Mouse (Mus musculus) CD4-positive, CD25-positive, alpha-beta regulatory T cell (primary cell): Measurements from ENCODE around the gene Plin4. TPM values are rescaled to one million over a fixed set of nuclear protein-coding genes. Genes with fewer than 3 reads are reported as not detected.

Experiments
- polyA plus RNA-seq: library from polyadenylated mRNA; unstranded; fragments of 100-300 nt; shearing (Covaris generic); gene quantifications from one replicate; pipeline ENCODE4 v1.2.1, GENCODE M21; 2017

Gene Plin4
- polyA plus RNA-seq = not detected

DNA sequence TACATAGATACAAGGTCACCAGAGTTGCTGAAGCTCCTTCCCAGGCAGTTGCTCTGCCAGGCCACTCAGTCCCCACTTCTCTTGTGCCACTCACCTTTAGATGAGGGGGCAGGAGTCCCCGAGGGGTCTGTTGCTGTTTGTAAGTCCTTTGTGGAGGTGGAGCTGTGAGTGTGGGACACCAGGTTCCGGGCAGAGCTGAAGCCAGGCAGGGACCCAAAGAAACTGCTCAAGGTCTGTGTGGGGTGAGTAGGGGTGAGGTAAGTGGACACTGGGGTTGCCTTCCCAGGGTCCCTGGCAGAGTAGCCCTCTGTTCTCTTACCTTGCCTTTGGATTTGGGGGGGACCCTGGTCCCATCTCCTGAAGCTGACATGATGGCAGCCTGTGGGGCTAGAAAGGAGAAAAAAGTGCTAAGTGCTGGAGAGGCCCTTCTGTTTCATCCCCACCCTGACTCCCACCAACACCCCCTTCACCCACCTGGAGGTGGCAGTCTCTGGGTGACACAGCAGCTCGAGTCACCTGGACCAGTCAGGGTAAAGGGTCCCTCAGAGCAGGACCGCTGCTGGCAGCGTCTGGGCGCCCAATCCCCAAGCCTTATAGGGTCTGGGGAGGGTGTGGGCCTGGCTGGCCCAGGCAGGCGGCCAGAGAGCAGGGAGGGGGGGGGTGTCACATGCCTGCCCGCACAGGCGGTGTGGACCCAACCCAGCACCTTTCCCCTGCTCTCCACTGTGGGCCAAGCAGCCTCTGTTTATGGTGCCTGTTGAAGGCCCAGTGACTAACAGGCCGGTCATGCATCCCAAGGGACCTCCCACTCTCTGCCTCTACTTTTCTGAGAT is at the start of gene Plin4:
Gene Plin4, minus strand, starts transcription at position 585 of the 833 bp plus-strand sequence.

DNA sequence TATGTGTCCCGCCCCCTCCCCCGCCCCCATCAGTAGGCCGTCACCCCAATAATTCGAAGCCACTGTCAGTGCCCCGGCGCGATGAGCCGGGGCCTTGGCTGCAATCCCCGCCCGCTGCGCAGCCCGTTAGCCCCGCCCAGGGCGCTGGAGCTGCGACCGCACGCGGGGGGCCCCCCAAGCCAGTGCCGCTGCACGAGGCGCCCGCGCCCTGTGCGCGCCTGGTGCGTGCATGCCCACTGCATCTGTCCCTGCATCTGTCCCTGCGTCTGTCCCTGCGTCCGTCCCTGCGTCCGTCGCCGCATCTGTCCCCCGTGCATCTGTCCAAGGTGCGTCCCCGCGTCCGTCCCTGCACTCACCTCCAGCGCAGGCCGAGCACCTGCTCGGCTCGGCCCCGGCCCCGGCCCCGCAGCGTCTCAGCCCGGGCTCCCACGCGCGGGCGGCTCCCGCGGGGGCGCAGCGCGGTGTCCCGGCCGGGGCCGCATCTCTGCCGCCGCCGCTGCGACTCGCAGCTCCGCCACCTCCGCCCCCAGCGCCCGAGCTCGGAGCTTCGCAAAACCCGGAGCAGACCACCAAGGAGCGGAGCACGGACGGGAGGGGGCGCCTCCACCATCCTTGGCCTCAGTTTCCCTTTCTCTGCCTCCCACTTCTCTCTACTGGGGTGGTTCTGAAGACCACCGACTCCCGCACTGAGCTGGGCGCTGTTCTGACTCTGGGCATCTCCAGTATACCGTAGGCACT is 30.4 kb upstream of the Plin4 start, which contains the start of gene Sema6b:
Gene Sema6b, minus strand, starts transcription at position 486 of the 738 bp plus-strand sequence.

GRCm38 (mm10) chr17:56121826-56122225 is 12.2 kb upstream of the Plin4 start, which contains the start of gene Lrg1:
TSS of gene Lrg1 (minus strand) at chr17:56122001.

GRCm38 (mm10) chr17:56117251-56117710 is 7.7 kb upstream of the Plin4 start, which contains the start of gene Plin5:
TSS of gene Plin5 (minus strand) at chr17:56117596.

DNA sequence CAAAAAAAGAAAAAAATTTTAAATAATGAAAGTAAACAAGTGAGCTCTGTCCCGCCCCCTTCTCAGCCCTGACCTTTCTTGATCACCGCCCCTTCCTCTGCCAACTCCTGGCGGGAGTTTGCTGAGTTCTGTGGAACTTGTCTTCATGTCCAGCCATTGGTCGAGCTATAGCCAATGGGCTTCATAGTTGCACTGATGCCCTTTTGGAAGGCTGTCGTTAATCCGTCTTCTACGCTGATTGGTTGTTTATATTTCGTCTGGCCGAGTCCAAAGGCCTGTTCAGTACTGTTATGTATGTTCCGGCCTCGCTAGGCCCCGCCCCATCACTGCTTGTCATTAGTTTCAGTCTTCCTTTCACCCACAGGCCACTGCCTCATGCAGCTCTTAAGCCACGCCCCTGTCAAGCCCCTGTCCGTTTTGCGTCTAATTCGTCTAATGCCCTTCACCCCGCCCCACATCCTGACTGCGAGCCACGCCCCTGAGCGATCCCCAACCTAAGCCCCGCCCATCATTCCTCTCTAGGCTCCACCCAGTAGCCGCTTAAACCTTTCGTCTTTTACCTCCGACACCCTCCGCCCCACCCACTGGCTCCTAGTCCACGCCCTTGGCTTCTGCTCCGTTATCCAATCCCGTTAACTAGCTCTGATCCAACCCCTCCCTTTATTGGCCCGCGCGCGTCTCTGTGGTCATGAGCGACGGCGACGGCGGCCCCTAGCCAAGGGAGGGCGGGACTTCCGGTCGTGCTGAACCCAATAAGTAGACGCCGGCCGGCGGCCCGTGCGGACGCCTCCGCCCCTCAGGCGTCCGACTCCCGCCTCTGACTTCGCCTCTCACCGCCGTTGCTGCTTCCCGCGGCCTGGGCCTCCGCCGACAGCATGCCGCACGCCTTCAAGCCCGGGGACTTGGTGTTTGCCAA is 30.5 kb downstream of the Plin4 start, which contains the start of gene Hdgfl2:
Gene Hdgfl2, plus strand, starts transcription at position 755 of the 916 bp plus-strand sequence.

GRCm38 (mm10) chr17:56074827-56075208 is 34.8 kb downstream of the Plin4 start, which contains the start of gene Ubxn6:
TSS of gene Ubxn6 (minus strand) at chr17:56075028.

Other genes starting within 250 kb of the Plin4 start
- gene Zfp119a, start 230.9 kb downstream of the Plin4 start, polyA plus RNA-seq = 17.0 TPM
- 23.4 TPM for gene Zfp959, start 217.7 kb downstream of the Plin4 start, polyA plus RNA-seq
- gene Zfp119b, start 160.3 kb downstream of the Plin4 start, polyA plus RNA-seq = 13.5 TPM
- 26.3 TPM for gene Ebi3, start 157.2 kb downstream of the Plin4 start, polyA plus RNA-seq
- 38.8 TPM for gene Yju2, start 150.7 kb downstream of the Plin4 start, polyA plus RNA-seq
- 0.89 TPM for gene Shd, start 139.3 kb downstream of the Plin4 start, polyA plus RNA-seq
- gene Fsd1, start 123.3 kb downstream of the Plin4 start, polyA plus RNA-seq = 0.44 TPM
- 0.83 TPM for gene Stap2, start 104.2 kb downstream of the Plin4 start, polyA plus RNA-seq
- 144 TPM for gene Mpnd, start 104.1 kb downstream of the Plin4 start, polyA plus RNA-seq
- 192 TPM for gene Sh3gl1, start 73.2 kb downstream of the Plin4 start, polyA plus RNA-seq
- 3.3 TPM for gene Chaf1a, start 69.4 kb downstream of the Plin4 start, polyA plus RNA-seq
- gene Ubxn6, start 34.8 kb downstream of the Plin4 start, polyA plus RNA-seq = 76.2 TPM
- gene Hdgfl2, start 30.2 kb downstream of the Plin4 start, polyA plus RNA-seq = 147 TPM
- 0.08 TPM for gene Plin5, start 7.8 kb upstream of the Plin4 start, polyA plus RNA-seq
- gene Lrg1, start 12.2 kb upstream of the Plin4 start, polyA plus RNA-seq = 0.25 TPM
- gene Sema6b, start 30.5 kb upstream of the Plin4 start, polyA plus RNA-seq = 0.12 TPM
- gene Tnfaip8l1, start 52.7 kb upstream of the Plin4 start, polyA plus RNA-seq = 38.0 TPM
- 54.2 TPM for gene Mydgf, start 74.1 kb upstream of the Plin4 start, polyA plus RNA-seq
- 47.3 TPM for gene Dpp9, start 109.1 kb upstream of the Plin4 start, polyA plus RNA-seq
- gene Fem1a, start 147.0 kb upstream of the Plin4 start, polyA plus RNA-seq = 16.8 TPM
- 5.5 TPM for gene Ticam1, start 167.0 kb upstream of the Plin4 start, polyA plus RNA-seq
- gene Plin3, start 183.1 kb upstream of the Plin4 start, polyA plus RNA-seq = 35.1 TPM
- gene Arrdc5, start 190.5 kb upstream of the Plin4 start, polyA plus RNA-seq = not detected
- 12.0 TPM for gene Uhrf1, start 193.5 kb upstream of the Plin4 start, polyA plus RNA-seq
- 57.1 TPM for gene Kdm4b, start 216.3 kb upstream of the Plin4 start, polyA plus RNA-seq